Mouse (Mus musculus) hindbrain, embryonic 10.5 days (tissue): ENCODE measurements around the gene Gramd1b. TPM values are rescaled to one million over a fixed set of nuclear protein-coding genes. Genes with fewer than 3 reads are reported as not detected.
"Not testable (repeated sequence)": the region's sequence is repeated elsewhere in the genome, so short reads cannot be mapped to it uniquely, and the experiment has no call there.

Source experiments
- DNase-seq: peaks from one replicate; pipeline ENCODE4 v3.0.0-alpha.2; 2017; ENCODE audit warnings: low spot score
- H3K27ac ChIP-seq: fragments of 300-500 bp; sonication (generic); 2 replicates; pipeline ENCODE4 v1.5.1; 2016; ENCODE audit warnings: mild to moderate bottlenecking, moderate library complexity
- H3K27me3 ChIP-seq: fragments of 300-500 bp; sonication (generic); 2 replicates; pipeline ENCODE4 v1.6.1; 2016; ENCODE audit warnings: mild to moderate bottlenecking; ENCODE audit not compliant: poor library complexity, insufficient read depth, severe bottlenecking
- H3K36me3 ChIP-seq: fragments of 300-500 bp; sonication (generic); 2 replicates; pipeline ENCODE4 v1.6.1; 2016; ENCODE audit warnings: mild to moderate bottlenecking, moderate library complexity
- H3K4me1 ChIP-seq: fragments of 300-500 bp; sonication (generic); replicated peaks from 2 replicates; pipeline ENCODE4 v1.6.1; 2016; ENCODE audit warnings: mild to moderate bottlenecking
- H3K4me3 ChIP-seq: fragments of 300-500 bp; sonication (generic); 2 replicates; pipeline ENCODE4 v1.5.1; 2016; ENCODE audit warnings: mild to moderate bottlenecking, moderate library complexity
- H3K9me3 ChIP-seq: fragments of 300-500 bp; sonication (generic); 2 replicates; pipeline ENCODE4 v1.6.1; 2016; ENCODE audit warnings: mild to moderate bottlenecking, moderate library complexity
- WGBS: fragments of 180-500 bp; shearing (Covaris S2); methylation state at CpG from one replicate; pipeline ENCODE4 v1.1.7; 2016; 5-methylcytosine and 5-hydroxymethylcytosine counted together
- polyA plus RNA-seq: library from polyadenylated mRNA; unstranded; fragments of >200 nt; fragmentation: Nextera tagmentation; extraction: Ambion mirVana; gene quantifications from 2 replicates; pipeline ENCODE4 v1.2.1, GENCODE M21; 2016

Gramd1b gene
- polyA plus RNA-seq, 1 experiment from 2014 or later = 4.6 TPM

- Histone ChIP-seq H3K4me3 (no peak overlapping the region), H3K4me1 (no peaks in the 10 kb centered on the region), H3K27ac (no peak overlapping the region), H3K9me3 (no peaks in the 10 kb centered on the region), H3K27me3 (no peaks in the 10 kb centered on the region), H3K36me3 (no peaks in the 10 kb centered on the region)
- no peak for DNase-seq
- 85% methylated on average over 11 of the region's 11 CpGs for WGBS
Measured at GRCm38 (mm10) chr9:40505471-40506312, 25.5 kb downstream of the Gramd1b start.

DNA sequence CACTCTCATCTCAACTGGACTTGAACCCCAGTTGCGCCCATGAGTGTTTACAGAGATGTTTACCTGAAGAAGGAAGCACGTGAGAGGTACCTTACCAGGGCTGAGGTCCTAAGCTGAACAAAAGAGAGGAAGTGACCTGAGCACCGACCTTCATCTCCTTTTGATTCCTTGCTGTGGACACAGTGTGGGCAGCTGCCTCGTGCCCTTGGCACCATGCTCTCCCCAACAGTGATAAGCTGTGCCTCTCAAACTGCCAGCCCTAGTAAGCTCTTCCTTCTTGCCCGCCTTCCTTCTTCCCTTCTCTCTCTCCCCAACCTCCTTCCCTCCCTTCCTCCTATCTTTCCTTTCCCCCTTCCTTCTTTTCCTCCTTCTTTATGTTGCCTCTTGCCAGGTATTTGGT lies 26.3 kb downstream of the Gramd1b start:
- no peak for DNase-seq
- Histone ChIP-seq H3K36me3 (no peaks in the 10 kb centered on the region), H3K27me3 (no peaks in the 10 kb centered on the region), H3K9me3 (no peaks in the 10 kb centered on the region), H3K27ac (no peak overlapping the region), H3K4me3 (no peak overlapping the region), H3K4me1 (no peaks in the 10 kb centered on the region)
- 91% methylated on average over 5 of the region's 5 CpGs for WGBS

DNA sequence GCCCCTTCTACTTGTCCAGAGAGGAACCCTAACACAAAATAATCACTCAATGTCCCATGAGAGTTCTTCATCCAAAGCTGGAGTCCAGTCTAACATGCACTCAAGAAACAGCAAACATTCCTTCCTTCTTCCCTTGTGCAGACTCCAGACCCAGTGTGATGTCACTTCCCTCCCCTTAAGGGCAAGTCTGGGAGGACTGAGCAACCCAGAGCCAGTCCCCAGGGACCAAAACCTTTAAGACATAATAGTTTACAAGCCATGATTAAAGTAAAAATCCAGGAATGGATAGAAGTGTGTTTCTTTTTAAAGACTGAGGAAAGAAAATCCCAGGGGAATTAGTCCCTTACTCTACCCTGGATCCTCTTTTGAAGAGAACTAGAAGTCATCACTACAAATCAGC lies 30.5 kb downstream of the Gramd1b start:
- no peaks in the 10 kb centered on the region for H3K36me3 ChIP-seq
- no peak for DNase-seq
- no peak overlapping the region for H3K27ac ChIP-seq
- H3K27me3 ChIP-seq = no peaks in the 10 kb centered on the region
- no peaks in the 10 kb centered on the region for H3K4me1 ChIP-seq
- no peaks in the 10 kb centered on the region for H3K9me3 ChIP-seq
- H3K4me3 ChIP-seq = no peak overlapping the region

GRCm38 (mm10) chr9:40482351-40483084 lies 48.7 kb downstream of the Gramd1b start:
- not testable (repeated sequence) for H3K4me3 ChIP-seq, H3K4me1 ChIP-seq, H3K36me3 ChIP-seq, H3K27me3 ChIP-seq, H3K27ac ChIP-seq, H3K9me3 ChIP-seq, DNase-seq
- 77% methylated on average over 7 of the region's 7 CpGs for WGBS

GRCm38 (mm10) chr9:40481271-40481670 lies 49.9 kb downstream of the Gramd1b start:
- H3K36me3 ChIP-seq = no peaks in the 10 kb centered on the region
- DNase-seq = no peak
- no peaks in the 10 kb centered on the region for H3K27me3 ChIP-seq
- H3K27ac ChIP-seq = no peak overlapping the region
- WGBS = 59% methylated on average over 3 of the region's 3 CpGs
- H3K9me3 ChIP-seq = no peaks in the 10 kb centered on the region
- no peaks in the 10 kb centered on the region for H3K4me1 ChIP-seq
- H3K4me3 ChIP-seq = no peak overlapping the region

DNA sequence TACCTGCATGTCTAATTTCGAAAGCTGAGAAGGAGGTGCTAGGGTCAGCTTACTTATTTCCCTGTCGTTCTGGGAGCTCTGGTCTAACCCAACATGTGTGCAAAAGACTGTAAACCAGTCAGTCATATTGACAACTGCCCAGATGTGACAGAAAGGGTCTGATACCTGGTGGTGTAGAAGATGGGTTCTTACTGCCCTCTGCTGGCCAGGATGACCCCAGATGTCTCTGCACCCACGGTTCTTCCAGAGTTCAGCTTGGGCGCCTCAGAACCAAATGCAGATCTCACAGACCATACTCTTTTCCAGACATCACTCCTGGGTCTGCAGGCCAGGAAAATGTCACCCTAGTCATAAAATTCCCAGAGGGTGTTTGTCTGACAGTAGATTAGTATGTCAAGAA lies 51.9 kb downstream of the Gramd1b start:
- Histone ChIP-seq H3K4me3 (no peak overlapping the region), H3K27me3 (no peaks in the 10 kb centered on the region), H3K9me3 (no peaks in the 10 kb centered on the region), H3K27ac (no peak overlapping the region), H3K4me1 (no peaks in the 10 kb centered on the region), H3K36me3 (no peaks in the 10 kb centered on the region)
- peak; percentile 31 for DNase-seq
- 43% methylated on average over 4 of the region's 4 CpGs for WGBS

DNA sequence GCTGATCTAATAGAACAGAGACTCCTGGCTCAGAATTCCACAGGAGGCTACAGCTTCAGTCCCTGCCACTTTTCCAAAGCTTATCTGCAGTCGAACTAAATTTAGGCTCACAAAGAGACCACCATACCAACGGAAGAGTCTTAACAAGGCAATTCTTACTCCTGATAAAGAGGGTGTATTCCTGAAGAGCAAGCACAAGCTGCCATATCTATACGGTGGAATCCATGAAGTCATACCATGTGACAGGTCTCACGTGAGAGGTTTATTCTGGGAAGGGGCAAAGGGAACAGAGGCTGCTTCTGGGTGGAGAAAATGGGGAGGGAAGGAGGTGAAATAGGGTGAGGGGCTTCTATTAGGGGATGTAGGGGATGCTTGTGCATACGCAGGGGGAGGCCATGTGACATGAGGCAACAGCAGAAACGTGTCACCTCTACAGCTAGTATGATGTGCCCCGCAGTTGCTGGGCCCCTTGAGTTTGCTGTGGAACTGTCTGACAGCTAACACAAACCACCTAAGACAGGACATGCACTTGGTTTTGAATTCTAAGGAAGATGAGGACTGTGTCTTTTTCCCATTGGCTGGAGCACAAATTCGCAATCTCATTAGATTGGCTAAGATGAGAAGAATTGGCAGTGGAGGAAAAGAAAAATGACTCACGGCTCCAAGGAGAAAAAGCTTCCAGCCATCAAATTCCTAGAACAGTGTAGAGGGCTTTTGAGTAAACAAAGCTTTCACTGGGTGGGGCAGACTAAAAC lies 52.9 kb downstream of the Gramd1b start:
- no peak overlapping the region for H3K27ac ChIP-seq
- no peaks in the 10 kb centered on the region for H3K4me1 ChIP-seq
- H3K36me3 ChIP-seq = no peaks in the 10 kb centered on the region
- H3K4me3 ChIP-seq = no peak overlapping the region
- DNase-seq = no peak
- H3K9me3 ChIP-seq = no peaks in the 10 kb centered on the region
- 85% methylated on average over 9 of the region's 9 CpGs for WGBS
- H3K27me3 ChIP-seq = no peaks in the 10 kb centered on the region

GRCm38 (mm10) chr9:40477611-40478010 lies 53.6 kb downstream of the Gramd1b start:
- DNase-seq = no peak
- H3K36me3 ChIP-seq = no peaks in the 10 kb centered on the region
- no peaks in the 10 kb centered on the region for H3K4me1 ChIP-seq
- no peaks in the 10 kb centered on the region for H3K9me3 ChIP-seq
- no peak overlapping the region for H3K27ac ChIP-seq
- 87% methylated on average over 2 of the region's 2 CpGs for WGBS
- H3K4me3 ChIP-seq = no peak overlapping the region
- no peaks in the 10 kb centered on the region for H3K27me3 ChIP-seq

DNA sequence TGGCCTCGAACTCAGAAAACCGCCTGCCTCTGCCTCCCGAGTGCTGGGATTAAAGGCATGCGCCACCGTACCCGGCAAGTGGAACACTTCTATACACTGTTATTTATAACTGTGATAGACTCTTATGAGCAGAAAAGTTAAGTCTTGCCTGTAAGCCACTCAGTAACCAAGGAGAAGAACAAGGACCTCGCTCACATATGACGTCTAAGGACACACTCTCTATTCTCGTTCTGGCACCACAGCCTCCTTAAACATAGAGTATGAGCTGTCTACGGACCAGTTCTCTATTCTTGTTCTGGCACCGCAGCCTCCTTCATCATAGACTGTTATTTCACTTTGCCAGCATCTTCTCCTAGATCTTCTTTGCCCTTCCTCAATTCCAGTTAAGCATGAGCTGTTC lies 55.1 kb downstream of the Gramd1b start:
- Histone ChIP-seq H3K9me3 (no peaks in the 10 kb centered on the region), H3K27ac (no peak overlapping the region), H3K4me3 (no peak overlapping the region), H3K36me3 (no peaks in the 10 kb centered on the region), H3K27me3 (no peaks in the 10 kb centered on the region), H3K4me1 (no peaks in the 10 kb centered on the region)
- WGBS = 91% methylated on average over 11 of the region's 11 CpGs
- DNase-seq = no peak

DNA sequence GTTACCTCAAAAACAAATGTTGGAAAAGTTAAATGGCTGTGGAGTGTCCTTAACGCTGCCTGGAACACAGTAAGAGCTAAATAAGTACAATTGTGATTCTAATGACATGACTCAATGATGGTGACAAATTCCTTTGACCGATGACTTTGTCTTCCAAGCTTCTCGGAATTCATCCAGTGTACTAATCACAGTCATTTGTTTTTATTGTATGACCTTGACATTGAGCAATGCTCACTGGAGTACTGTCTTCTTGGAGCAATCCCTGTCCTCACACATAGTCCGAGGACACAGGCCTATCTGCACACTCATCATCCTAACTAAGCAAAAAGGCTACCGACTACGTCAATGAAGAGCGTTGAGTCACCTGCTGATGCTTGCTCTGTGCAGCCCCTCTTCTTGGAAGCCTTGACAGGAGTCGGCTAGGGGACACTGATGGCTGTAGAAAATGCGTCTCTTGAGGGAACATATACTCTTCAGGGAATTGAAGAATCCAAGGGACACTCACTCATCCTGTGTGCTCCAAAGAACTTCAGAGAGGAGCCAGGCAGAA lies 58.1 kb downstream of the Gramd1b start:
- H3K9me3 ChIP-seq = no peaks in the 10 kb centered on the region
- no peak for DNase-seq
- WGBS = 89% methylated on average over 9 of the region's 9 CpGs
- H3K4me1 ChIP-seq = no peaks in the 10 kb centered on the region
- no peaks in the 10 kb centered on the region for H3K27me3 ChIP-seq
- H3K36me3 ChIP-seq = no peaks in the 10 kb centered on the region
- H3K27ac ChIP-seq = no peak overlapping the region
- no peak overlapping the region for H3K4me3 ChIP-seq

DNA sequence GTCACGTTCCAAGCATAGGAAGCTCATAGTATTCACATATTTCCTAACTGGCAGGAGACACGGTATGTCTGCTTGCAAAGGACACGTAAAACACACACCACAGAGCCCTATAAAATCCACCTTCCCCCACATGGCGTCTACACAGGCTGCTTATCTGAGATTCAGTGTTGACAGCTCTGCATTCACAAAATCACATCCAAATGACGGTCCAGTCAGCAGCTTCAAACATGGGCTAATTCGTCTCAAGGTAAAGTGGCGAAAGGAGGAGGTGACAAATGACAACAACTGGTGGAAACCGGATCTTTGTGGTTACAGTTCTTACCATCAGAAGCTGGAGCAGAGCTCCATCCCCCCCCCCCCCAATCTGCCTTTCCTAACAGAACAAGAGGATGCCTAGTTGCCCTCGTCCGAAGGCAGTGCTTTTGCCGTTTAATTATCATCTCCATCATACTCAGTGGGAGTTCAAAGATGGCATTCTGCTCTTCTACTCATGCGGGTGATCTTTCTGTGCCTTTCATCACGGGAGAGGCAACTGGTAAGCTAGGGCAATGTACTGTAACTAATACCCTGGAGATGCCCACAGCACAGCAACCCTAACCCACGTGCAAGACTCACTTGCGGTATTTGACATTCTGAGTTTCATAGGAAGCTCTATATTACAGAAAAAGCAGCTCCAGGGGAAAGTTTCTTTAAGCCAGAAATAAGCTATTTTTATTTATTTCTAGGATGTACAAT lies 61.6 kb downstream of the Gramd1b start:
- no peak for DNase-seq
- 74% methylated on average over 15 of the region's 15 CpGs for WGBS

GRCm38 (mm10) chr9:40466782-40467181 lies 64.4 kb downstream of the Gramd1b start:
- no peaks in the 10 kb centered on the region for H3K9me3 ChIP-seq
- 72% methylated on average over 7 of the region's 7 CpGs for WGBS
- H3K27me3 ChIP-seq = no peaks in the 10 kb centered on the region
- no peak for DNase-seq
- no peaks in the 10 kb centered on the region for H3K4me1 ChIP-seq
- no peak overlapping the region for H3K27ac ChIP-seq
- no peaks in the 10 kb centered on the region for H3K36me3 ChIP-seq
- no peak overlapping the region for H3K4me3 ChIP-seq

More for the DNA sequence above, 61.6 kb downstream of the Gramd1b start:
- Histone ChIP-seq H3K27ac (no peak overlapping the region), H3K4me3 (no peak overlapping the region), H3K4me1 (no peaks in the 10 kb centered on the region), H3K36me3 (no peaks in the 10 kb centered on the region), H3K27me3 (no peaks in the 10 kb centered on the region), H3K9me3 (no peaks in the 10 kb centered on the region)
